Mouse (Mus musculus): Measurements from ENCODE around the gene Nrd1. TPM values are rescaled to one million over a fixed set of nuclear protein-coding genes. Genes with fewer than 3 reads are reported as not detected.

Gene Nrd1
- polyA plus RNA-seq, 1 experiment from 2014 or later, result 49.6 TPM

- H3K4me1 ChIP-seq (ENCODE audit: insufficient read depth), result no peaks in the 10 kb centered on the region
- H3K27me3 ChIP-seq (ENCODE audit: insufficient read depth, low read length), result no peaks in the 10 kb centered on the region
- no peak overlapping the region for H3K9ac ChIP-seq
- H3K4me3 ChIP-seq (ENCODE audit: low read depth, low read length), result no peak overlapping the region
- no peaks in the 10 kb centered on the region for H3K9me3 ChIP-seq (ENCODE audit: low read depth, low read length)
- 48% methylated on average over 2 of the region's 2 CpGs for WGBS
- H3K27ac ChIP-seq (ENCODE audit: low read depth), result no peak overlapping the region
- TF ChIP-seq CTCF (IDR thresholded peaks at IDR 0.05; ENCODE audit: low read depth), result no peak
- H3K4me2 ChIP-seq, result no peak overlapping the region
- no peaks in the 10 kb centered on the region for H3K36me3 ChIP-seq (ENCODE audit: insufficient read depth)
- ATAC-seq (ENCODE audit: insufficient read depth), result no peak
- peak; percentile 23 for DNase-seq
These were observed 7.5 kb upstream of the Nrd1 start for GRCm38 (mm10) chr4:108992978-108993377.

DNA sequence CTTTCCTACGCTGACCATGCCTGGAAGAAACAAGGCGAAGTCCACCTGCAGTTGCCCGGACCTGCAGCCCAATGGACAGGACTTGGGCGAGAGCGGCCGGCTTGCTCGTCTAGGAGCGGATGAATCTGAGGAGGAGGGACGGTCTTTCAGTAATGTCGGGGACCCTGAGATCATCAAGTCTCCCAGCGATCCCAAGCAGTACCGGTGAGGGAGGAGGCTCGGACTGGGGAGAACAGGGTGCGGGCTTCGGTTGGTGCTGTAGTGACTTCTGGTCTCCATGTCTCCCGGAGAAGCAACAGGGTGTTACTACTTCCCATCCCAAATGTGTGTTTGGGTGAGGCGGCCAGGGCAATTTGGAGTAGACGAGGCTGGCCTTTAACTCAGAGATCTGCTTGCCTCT lies 506 bp downstream of the Nrd1 start:
- WGBS, result under 1% methylated on average over 18 of the region's 18 CpGs
- DNase-seq, result no peak
- peak overlapping the region; percentile 86 for H3K9ac ChIP-seq

DNA sequence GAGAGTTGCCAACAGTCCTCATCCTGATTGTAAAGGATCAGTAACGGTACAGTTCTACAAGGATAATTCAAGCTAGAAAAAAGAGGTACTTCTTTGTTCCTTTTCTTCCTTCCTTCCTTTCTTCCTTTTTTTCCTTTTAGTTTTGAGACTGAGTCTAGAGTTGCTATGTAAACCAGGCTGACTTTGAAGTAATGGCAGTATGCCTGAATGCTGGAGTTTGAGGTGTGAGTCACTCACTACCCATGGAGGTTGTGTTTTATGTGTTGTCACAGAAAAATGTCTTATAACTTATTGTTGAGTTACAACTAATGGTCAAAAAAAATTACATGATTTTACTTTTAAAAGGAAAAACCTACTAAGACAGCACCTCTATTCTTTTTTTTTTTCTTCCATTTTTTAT lies 7.6 kb downstream of the Nrd1 start:
- TF ChIP-seq CTCF (IDR thresholded peaks at IDR 0.05; ENCODE audit: low read depth), result no peak
- no peak for DNase-seq
- 89% methylated on average over 1 of the region's 1 CpGs for WGBS

More for the DNA sequence above, 506 bp downstream of the Nrd1 start:
- H3K4me3 ChIP-seq (ENCODE audit: low read depth, low read length), result peak overlapping the region; percentile 85
- H3K27me3 ChIP-seq (ENCODE audit: insufficient read depth, low read length), result no peaks in the 10 kb centered on the region
- H3K36me3 ChIP-seq (ENCODE audit: insufficient read depth), result peaks cover 9% of the 10 kb centered on the region; the same call in 1 of the 2 replicates
- no peaks in the 10 kb centered on the region for H3K9me3 ChIP-seq (ENCODE audit: low read depth, low read length)
- TF ChIP-seq CTCF (IDR thresholded peaks at IDR 0.05; ENCODE audit: low read depth), result no peak
- peak overlapping the region; percentile 78 for H3K4me2 ChIP-seq
- ATAC-seq (ENCODE audit: insufficient read depth), result peak; percentile 23; the same call in 1 of the 2 replicates
- H3K27ac ChIP-seq (ENCODE audit: low read depth), result peak overlapping the region; percentile 92
- 0 out of 2 replicates have a peak, but pooled peaks cover 9% of the 10 kb centered on the region for H3K4me1 ChIP-seq (ENCODE audit: insufficient read depth)

DNA sequence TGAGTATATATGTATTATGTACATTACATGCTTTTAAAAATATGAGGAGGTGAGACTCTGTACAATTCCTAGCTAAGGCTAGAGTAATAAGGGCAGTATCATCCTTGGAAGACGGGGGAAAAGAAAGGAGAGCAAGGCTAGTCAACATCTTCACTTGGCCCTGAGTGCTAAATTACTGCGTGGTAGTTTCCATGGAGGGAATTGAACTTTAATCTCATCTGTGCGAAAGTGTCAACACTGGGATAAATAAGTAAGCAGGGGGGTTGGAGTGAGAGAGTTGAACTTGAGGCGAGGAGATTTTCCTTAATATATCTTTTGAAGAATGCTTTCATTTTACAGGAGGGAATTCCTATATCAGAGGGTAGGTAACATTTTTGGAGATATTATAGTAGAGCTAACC lies 13.6 kb downstream of the Nrd1 start:
- ATAC-seq (ENCODE audit: insufficient read depth), result no peak
- Histone ChIP-seq H3K36me3 (ENCODE audit: insufficient read depth) (peaks cover 30% of the 10 kb centered on the region), H3K27ac (ENCODE audit: low read depth) (no peak overlapping the region), H3K4me3 (ENCODE audit: low read depth, low read length) (no peak overlapping the region), H3K9me3 (ENCODE audit: low read depth, low read length) (no peaks in the 10 kb centered on the region), H3K27me3 (ENCODE audit: insufficient read depth, low read length) (no peaks in the 10 kb centered on the region), H3K4me1 (ENCODE audit: insufficient read depth) (no peaks in the 10 kb centered on the region), H3K4me2 (no peak overlapping the region), H3K9ac (no peak overlapping the region)
- no peak for DNase-seq
- 88% methylated on average over 4 of the region's 4 CpGs for WGBS
- TF ChIP-seq CTCF (IDR thresholded peaks at IDR 0.05; ENCODE audit: low read depth), result no peak

More for the DNA sequence above, 7.6 kb downstream of the Nrd1 start:
- ATAC-seq (ENCODE audit: insufficient read depth), result no peak
- no peaks in the 10 kb centered on the region for H3K4me1 ChIP-seq (ENCODE audit: insufficient read depth)
- no peak overlapping the region for H3K27ac ChIP-seq (ENCODE audit: low read depth)
- H3K9me3 ChIP-seq (ENCODE audit: low read depth, low read length), result no peaks in the 10 kb centered on the region
- no peak overlapping the region for H3K4me3 ChIP-seq (ENCODE audit: low read depth, low read length)
- no peak overlapping the region for H3K4me2 ChIP-seq
- H3K27me3 ChIP-seq (ENCODE audit: insufficient read depth, low read length), result no peaks in the 10 kb centered on the region
- peaks cover 12% of the 10 kb centered on the region; the same call in 1 of the 2 replicates for H3K36me3 ChIP-seq (ENCODE audit: insufficient read depth)
- H3K9ac ChIP-seq, result no peak overlapping the region

- Histone ChIP-seq H3K9me3 (ENCODE audit: low read depth, low read length) (no peaks in the 10 kb centered on the region), H3K27ac (ENCODE audit: low read depth) (peak overlapping the region; percentile 18; the same call in 1 of the 2 replicates), H3K4me2 (no peak overlapping the region), H3K27me3 (ENCODE audit: insufficient read depth, low read length) (no peaks in the 10 kb centered on the region), H3K4me3 (ENCODE audit: low read depth, low read length) (no peak overlapping the region), H3K4me1 (ENCODE audit: insufficient read depth) (no peaks in the 10 kb centered on the region), H3K36me3 (ENCODE audit: insufficient read depth) (peaks cover 47% of the 10 kb centered on the region), H3K9ac (no peak overlapping the region)
- no peak for DNase-seq
- ATAC-seq (ENCODE audit: insufficient read depth), result no peak
- TF ChIP-seq CTCF (IDR thresholded peaks at IDR 0.05; ENCODE audit: low read depth), result no peak
- 59% methylated on average over 7 of the region's 7 CpGs for WGBS
These were observed 17.0 kb downstream of the Nrd1 start for GRCm38 (mm10) chr4:109017441-109017840.

DNA sequence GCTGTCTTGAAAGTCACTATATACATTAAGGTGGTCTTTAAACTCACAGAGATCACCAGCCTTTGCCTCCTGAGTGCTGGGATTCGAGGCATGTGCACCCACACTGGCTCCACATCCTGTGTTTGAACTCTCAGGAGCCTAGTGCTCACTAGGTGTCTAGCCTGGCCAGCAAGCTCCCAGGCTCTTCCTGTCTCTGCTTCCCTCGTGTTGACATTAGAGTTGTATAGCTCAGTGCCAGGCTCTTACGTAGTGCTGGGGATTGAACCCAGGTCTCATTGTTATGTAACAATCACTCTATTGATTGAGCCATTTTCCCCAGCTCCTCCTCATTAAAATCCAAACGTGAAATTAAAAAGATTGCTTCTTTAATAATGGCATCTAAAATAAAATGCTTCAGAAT lies 18.8 kb downstream of the Nrd1 start:
- peaks cover 48% of the 10 kb centered on the region for H3K36me3 ChIP-seq (ENCODE audit: insufficient read depth)
- H3K27ac ChIP-seq (ENCODE audit: low read depth), result no peak overlapping the region
- H3K9ac ChIP-seq, result no peak overlapping the region
- H3K9me3 ChIP-seq (ENCODE audit: low read depth, low read length), result no peaks in the 10 kb centered on the region
- H3K27me3 ChIP-seq (ENCODE audit: insufficient read depth, low read length), result no peaks in the 10 kb centered on the region
- WGBS, result 79% methylated on average over 4 of the region's 4 CpGs
- no peak overlapping the region for H3K4me3 ChIP-seq (ENCODE audit: low read depth, low read length)
- ATAC-seq (ENCODE audit: insufficient read depth), result no peak
- H3K4me2 ChIP-seq, result no peak overlapping the region
- H3K4me1 ChIP-seq (ENCODE audit: insufficient read depth), result no peaks in the 10 kb centered on the region
- no peak for DNase-seq
- TF ChIP-seq CTCF (IDR thresholded peaks at IDR 0.05; ENCODE audit: low read depth), result no peak

DNA sequence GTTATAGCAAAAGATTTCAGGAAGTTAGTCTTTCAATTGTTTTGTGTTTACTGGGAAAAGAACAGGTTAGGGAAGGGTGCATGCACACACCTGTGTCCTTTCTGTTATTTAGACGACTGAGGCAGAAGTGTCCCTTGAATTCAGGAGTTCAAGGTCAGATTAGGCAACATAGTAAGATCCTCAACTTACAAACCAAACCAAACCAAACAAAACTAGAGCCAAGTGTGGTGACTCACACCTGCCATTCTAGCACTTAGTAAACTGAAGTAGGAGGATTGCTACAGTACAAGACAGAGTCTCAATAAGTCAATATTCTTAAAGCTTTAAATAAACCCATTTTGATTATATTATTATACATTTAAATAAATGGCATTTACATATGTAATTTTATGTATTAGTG lies 21.5 kb downstream of the Nrd1 start:
- WGBS, result 59% methylated on average over 1 of the region's 1 CpGs
- no peak for DNase-seq
- Histone ChIP-seq H3K9me3 (ENCODE audit: low read depth, low read length) (no peaks in the 10 kb centered on the region), H3K9ac (no peak overlapping the region), H3K27ac (ENCODE audit: low read depth) (no peak overlapping the region), H3K4me2 (no peak overlapping the region), H3K4me3 (ENCODE audit: low read depth, low read length) (no peak overlapping the region), H3K4me1 (ENCODE audit: insufficient read depth) (no peaks in the 10 kb centered on the region), H3K27me3 (ENCODE audit: insufficient read depth, low read length) (no peaks in the 10 kb centered on the region), H3K36me3 (ENCODE audit: insufficient read depth) (peaks cover 59% of the 10 kb centered on the region)
- TF ChIP-seq CTCF (IDR thresholded peaks at IDR 0.05; ENCODE audit: low read depth), result no peak
- no peak for ATAC-seq (ENCODE audit: insufficient read depth)

DNA sequence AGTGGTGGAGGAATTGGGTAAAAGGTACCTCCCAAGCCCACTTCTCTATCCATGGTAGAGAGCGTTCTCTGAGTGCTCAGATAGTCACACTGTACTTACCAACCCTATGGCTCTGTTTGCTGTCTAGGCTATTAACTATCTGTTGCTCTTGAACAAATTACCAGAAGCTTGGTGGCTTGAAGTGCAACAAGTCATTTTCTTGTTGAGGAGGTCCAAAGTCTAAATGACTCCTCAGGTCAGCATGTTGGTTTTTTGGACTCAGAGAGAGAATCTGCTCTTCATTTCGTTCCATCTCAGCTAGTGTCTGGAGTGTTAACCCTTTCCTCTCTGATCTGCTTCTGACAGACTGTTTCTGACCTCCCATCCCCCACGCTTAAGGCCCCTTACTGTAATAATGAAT lies 24.6 kb downstream of the Nrd1 start:
- DNase-seq (no peak), ATAC-seq (ENCODE audit: insufficient read depth) (no peak)
- Histone ChIP-seq H3K27ac (ENCODE audit: low read depth) (no peak overlapping the region), H3K9ac (no peak overlapping the region), H3K9me3 (ENCODE audit: low read depth, low read length) (no peaks in the 10 kb centered on the region), H3K27me3 (ENCODE audit: insufficient read depth, low read length) (no peaks in the 10 kb centered on the region), H3K4me3 (ENCODE audit: low read depth, low read length) (no peak overlapping the region), H3K4me2 (no peak overlapping the region), H3K36me3 (ENCODE audit: insufficient read depth) (peaks cover 61% of the 10 kb centered on the region), H3K4me1 (ENCODE audit: insufficient read depth) (no peaks in the 10 kb centered on the region)
- 63% methylated on average over 3 of the region's 3 CpGs for WGBS
- no peak for TF ChIP-seq CTCF (IDR thresholded peaks at IDR 0.05; ENCODE audit: low read depth)

Data from lung, embryonic 14.5 days (tissue).